Mouse (Mus musculus): ENCODE data around the gene Xylt1.

DNA sequence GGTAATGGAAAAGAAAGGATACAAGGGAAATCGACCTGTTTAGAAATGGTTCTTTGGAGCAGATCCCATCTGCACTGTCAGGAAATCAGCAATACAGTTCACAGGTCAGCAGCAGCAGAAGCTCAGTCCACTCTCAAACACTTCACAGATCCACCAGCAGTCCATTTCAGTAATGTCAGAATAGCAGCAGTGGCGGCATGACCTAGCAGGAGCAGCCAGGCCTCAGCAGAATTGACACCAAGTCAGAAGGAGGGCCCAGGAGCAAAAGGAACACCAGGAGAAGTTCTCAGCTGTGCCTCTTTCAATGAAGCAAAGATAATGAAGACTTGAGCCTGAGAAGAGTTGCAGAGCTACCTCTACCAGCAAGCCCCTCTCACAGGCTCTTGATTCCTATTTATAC lies 19.5 kb upstream of the Xylt1 start:
- no peak for TF ChIP-seq CTCF (IDR thresholded peaks at IDR 0.05; ENCODE audit: borderline replicate concordance, insufficient read depth, low read depth, low read length)
- no peak for TF ChIP-seq POLR2A (IDR thresholded peaks at IDR 0.05; ENCODE audit: borderline replicate concordance, insufficient read depth, low read length)
